Mouse (Mus musculus): Measurements from ENCODE around the gene Nfkbib.

Nfkbib gene

DNA sequence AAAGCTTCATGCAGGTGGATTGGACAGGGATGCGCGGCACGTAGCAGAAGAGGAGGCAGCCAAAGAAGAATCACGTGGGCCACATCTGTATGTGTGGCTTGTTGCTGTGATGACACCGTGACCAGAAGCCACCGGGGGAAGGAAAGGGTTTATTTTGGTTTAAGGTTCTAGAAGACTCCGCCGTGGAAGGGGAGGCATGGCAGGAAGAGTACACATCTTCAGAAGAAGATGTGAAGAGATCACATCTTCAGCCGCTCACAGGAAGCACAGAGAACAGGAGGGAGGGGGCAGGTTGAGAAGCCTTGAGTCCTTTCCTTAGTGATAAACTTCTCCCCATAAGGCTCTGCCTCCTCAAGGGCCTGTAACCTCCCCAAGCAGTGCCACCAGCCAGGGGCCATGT lies 32.7 kb upstream of the Nfkbib start:
- DNase-seq (ENCODE audit: low read depth, low spot score) = no peak

DNA sequence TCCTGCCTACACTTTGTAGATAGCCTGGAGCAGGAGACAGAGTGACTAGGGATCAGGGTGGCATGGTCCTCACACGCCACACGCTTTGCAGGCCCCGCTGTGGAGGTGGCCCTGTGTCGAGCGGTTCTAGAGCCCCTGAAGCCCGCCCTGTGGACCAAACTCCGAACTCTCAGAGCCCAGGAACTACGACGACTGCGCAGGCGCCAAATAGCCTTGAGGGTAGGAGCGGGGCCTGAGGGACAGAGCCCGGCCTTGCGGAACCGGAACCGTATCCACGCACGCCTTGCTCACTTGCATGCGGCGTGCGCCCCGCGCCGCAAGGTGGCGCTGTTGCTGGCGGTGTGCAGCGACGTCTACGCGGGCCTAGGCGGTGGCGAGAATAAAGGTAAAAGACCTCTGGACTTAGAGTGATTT lies 29.3 kb upstream of the Nfkbib start:
- peak; percentile 65 for DNase-seq (ENCODE audit: low read depth, low spot score)

DNA sequence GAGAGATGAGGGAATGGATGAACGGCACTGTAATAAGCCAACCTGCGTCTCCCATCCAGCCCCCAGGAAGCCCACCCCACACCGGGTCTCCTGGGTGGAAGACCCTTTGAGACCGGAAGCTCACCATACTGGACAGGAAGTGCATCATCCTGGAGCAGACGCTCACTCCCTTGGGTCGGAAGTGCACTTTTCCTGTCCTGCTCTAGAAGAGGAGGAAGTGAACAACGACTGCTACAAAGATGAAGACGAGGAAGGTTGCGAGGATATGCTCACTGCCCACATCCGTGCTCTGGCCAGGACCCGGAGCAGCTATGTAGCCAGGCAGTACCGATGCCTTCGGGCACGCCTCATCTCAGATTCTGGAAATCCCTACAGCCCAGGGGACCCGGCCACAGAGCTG lies 28.5 kb upstream of the Nfkbib start:
- DNase-seq (ENCODE audit: low read depth, low spot score) = no peak

DNA sequence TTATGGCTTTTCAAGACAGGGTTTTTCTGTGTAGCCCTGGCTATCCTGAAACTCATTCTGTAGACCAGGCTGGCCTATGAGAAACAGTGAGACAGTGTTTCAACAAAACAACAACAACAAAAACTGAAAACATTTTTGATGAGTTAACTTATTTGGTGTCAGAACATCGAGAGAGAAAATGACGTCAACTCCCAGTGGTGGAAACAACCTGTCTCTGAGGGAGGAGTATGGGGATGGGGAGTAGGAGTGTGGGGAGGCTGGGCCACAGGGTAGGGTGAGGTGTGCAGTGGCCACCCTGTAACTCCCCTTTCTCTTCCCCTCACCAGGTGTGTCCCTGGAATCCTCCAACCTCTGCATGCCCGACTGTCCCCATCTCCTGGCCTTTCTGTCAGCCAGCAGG lies 27.2 kb upstream of the Nfkbib start:
- no peak for DNase-seq (ENCODE audit: low read depth, low spot score)

DNA sequence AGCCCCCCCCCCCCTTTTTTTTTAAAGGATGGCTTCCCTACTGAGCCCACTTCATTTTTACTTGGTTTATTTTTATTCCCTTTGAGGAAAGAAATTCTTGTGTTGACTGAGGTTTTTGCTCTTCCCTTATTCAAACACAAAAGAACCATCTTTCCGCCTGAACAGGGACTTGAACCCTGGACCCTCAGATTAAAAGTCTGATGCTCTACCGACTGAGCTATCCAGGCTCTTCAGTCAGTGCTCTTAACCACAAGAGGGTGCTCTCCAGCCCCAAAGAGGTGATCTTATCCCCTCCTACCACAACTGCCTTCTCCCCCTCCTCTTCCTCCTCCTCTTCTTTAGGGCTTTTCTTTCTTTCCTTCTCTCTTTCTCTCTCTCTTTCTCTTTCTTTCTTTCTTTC lies 26.5 kb upstream of the Nfkbib start:
- DNase-seq (ENCODE audit: low read depth, low spot score) = no peak

DNA sequence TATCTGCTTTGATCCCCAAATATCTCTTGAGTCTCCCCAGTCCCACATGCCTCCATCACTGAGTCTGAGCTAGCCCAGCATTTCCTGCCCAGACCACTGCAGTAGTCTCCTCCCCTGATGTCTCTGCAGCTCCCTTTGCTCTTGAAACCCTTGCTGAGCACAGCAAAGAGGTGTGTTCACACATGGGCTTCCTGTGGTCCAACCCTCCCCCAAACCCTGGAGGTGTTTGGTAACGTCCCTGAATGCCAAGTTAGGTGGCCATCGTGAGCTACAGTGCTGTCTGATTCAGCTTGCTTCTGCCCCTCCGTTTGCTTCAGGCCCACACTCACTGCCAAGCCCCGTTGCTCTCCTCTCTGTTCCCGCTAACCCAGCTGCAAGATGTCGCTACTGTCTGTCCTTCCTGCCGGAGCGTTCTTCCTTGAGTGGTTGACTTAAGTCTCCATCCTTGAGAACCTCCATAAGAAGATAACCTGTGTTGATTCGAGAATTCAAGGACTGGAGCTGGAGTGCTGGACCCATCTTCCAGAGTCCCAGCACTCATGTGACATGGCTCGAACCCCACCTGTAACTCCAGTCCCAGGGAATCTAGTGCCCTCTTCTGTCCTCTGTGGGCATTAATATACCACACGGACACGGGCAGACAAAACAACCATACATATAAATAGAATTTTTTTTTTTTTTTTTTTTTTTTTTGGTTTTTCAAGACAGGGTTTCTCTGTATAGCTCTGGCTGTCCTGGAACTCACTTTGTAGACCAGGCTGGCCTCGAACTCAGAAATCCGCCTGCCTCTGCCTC lies 25.3 kb upstream of the Nfkbib start:
- no peak for DNase-seq (ENCODE audit: low read depth, low spot score)

DNA sequence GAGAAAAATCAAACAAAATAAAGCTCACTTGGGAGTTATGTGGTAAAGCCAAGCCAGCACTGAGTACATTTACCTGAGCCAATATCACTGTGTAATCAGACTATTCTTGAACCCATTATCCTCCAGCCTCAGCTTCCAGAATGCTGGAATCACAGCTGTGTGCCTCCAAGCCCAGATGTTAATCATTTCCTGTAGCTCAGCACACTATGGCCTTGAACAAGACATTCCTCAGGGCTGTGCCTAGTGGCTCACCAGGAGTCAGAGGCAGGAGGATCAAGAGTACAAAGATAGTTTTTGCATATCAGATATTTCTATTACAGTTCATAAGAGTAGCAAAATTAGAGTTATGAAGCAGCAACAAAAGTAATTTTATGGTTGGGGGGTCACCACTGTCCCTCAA lies 24.4 kb upstream of the Nfkbib start:
- DNase-seq (ENCODE audit: low read depth, low spot score) = no peak

DNA sequence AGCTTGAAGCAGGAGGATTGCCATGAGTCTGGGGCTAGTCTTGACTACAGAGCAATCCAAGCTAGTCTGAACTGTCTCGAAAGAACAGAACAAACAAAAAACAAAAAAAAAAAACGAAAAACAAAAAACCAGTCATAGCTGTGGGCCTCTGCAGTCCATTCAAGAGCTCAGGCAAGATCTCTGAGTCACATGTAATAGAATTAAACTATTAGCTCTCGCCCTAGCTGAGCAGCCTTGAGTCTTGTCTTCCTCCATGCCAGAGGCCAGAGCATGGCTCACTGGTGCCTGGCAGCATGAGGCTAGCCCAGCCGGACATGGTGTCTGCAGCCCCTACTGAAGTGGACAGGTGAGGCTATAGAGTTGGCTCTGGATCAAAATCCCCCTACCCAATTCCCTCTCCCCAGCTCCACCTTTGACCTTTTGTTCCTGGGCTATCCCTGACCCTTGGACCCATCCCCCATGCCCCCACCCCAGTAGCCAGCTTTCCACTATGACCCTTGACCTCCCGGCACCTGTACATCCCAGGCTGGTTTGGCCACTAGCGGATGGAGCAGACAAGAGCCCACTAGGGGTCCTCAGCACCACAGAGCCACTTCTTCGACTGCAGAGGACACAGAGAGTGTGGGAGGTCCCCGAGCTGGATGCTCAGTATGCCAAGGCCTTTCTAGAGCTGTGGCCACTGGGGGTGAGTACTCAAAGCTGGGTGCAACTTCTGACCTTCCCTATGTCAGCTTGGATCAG lies 22.9 kb upstream of the Nfkbib start:
- DNase-seq (ENCODE audit: low read depth, low spot score) = no peak

DNA sequence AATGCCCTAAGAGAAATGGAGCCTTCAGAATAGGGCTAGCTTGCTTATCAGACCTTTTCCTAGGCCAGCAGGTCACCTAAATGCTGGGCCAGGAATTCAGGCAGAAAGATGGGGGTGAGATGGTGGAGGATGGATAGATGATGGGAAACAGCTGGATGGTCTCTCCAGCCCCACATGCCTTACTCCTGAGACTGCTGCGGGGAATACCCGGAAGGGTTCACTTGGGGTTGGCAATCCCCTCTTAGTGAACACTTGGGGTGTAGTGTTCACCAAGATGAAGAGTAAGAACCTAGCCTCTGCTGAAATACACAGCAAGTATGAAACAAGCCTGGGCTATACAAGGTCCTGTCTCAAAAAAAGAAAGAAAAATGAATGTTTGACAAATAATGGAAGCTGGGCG lies 21.9 kb upstream of the Nfkbib start:
- no peak for DNase-seq (ENCODE audit: low read depth, low spot score)

DNA sequence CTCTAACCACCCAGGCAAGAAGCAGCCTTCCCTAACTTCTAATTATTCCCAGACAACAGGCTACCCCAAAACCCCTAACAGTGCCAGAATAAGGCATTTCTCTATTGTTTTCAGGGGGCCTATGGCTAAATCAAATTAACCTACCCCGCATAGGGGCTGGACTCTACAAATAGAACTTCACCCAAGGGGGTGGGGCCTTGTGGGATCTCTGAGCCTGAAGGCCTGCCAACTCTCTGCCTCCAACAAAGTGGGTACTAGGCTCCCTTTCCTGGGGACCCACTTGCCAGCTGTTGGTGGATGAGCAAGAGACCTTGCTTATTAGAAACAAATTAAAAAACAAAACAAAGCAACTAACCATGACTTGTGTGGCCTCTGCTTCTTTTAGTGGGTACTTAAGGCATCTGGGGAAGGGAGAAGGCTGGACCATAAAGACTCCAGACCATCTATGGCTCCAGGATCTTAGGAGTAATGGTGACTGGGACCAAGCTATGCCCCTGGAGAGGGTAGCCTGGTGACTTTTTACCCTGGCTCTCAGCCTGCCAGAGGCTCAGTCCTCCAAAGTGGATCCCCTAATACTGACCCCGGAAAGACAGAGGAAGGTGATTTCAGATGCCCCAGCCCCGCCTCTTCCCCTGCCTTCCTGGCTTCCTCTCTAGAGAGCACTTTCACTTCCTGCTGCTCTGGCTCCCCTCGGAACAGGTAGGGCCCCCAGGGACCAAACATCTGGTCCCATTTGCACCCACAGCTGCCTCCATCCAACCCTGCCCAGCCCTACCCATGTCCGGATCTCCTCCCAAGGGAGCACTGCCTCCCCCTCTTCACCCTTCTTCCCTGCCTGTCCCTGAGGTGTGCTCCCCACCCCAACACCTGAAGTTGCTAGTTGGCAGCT lies 21.2 kb upstream of the Nfkbib start, which contains the start of gene Rinl:
Gene Rinl (plus strand): TSS at position 663 of the 889 bp plus-strand sequence.
- no peak for DNase-seq (ENCODE audit: low read depth, low spot score)

DNA sequence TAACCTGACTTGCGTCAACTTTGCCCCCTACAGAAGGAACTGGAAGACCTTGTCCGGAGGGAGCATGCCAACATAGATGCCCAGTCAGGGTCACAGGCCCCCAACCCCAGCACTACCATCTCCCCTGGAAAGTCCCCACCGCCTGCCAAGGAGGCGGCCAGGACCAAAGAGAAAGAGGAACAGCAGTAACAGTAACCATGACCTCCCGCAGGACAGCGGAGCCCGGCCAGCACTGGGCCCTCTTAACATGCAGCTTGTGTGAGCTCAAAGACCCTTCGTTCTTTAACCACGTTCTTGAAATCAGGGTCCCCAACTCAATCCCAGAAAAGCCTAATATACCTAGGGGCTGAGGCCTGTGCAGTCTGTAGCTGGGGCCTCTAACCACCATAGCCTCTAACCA lies 20.6 kb upstream of the Nfkbib start:
- no peak for DNase-seq (ENCODE audit: low read depth, low spot score)

DNA sequence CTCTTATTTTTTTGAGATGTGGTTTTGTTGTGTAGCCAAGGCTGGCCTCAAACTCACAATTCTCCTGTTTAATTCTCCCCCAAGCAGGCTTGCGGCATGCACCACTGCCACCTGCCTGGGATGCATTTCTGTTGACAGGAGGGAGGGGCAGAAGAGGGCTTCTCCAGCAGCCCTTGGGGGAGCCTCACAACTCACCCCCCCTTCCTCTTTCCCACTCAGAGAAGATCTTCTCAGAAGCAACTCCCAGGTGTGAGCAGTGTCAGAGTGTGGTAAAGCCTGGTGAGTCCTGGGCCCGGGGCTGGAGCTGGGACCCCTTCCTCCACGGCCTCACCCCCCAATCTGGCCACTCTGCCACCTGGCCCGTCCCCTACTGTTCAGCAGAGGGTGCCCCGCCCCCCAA lies 17.8 kb upstream of the Nfkbib start:
- DNase-seq (ENCODE audit: low read depth, low spot score) = no peak

DNA sequence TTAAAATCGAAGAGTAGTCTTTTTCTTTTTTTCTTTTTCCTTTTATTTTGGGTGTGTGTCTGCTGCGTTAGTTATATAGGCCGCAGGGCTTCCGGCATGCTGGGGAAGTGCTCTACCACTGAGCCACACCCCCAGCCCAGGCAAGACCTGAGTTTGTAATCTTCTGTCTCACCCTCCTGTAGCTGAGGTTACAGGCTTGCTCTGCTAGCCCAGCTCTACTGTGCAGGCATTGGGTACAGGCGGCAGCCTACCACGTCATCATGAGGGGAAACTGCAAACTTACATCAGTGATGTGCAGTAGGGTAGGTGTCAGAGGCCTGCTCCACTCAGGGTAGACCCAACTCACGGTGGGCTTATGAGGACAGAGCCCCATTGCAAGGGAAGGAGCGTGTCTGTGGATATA lies 13.9 kb upstream of the Nfkbib start:
- DNase-seq (ENCODE audit: low read depth, low spot score) = no peak

DNA sequence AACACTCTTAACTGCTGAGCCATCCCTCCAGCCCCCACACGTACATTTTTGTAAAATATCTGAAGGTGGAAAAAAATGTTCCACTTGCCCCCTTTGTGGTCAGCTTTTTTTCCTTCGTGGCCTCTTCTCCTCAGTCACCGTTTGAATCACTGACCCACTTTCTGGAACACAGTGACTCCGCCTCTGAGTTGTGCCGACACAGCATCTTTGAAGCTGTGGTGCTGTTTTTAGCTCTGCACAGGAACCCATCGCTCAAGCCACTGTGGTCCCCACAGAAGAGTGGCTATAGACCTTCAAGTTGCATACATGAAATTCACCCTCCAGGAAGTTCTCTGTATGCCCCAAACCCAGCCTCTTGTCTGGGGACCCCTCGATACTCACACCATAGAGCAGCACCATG lies 13.5 kb upstream of the Nfkbib start:
- DNase-seq (ENCODE audit: low read depth, low spot score) = no peak

DNA sequence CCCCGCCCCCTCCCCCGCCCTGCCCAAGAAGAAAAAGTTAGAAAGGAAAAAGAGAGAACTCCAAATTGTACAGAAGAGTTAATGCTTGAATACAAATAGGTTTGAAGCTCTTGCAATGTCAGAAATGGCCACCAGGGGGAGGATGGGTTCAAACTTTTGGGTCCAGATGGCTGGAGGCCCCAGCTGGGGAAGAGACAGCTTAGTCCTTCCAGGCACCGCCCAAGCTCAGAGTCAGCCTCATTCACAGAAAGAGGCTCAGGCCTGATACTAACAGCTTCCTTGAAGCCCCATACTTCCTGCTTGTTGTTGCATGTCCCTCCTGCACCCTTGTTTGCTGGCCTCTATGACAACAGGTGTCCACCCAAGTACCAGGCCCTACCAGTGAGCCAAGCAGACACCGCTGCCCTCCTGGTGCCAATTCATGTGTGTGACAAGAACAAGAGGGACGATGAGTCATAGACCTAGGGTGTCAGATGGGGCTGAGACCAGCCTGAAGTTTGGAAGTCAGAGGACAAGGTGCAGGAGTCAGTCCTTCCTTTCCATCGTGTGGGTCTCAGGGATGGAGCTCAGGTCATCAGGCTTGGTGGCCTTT lies 12.9 kb upstream of the Nfkbib start:
- DNase-seq (ENCODE audit: low read depth, low spot score) = peak; percentile 75

DNA sequence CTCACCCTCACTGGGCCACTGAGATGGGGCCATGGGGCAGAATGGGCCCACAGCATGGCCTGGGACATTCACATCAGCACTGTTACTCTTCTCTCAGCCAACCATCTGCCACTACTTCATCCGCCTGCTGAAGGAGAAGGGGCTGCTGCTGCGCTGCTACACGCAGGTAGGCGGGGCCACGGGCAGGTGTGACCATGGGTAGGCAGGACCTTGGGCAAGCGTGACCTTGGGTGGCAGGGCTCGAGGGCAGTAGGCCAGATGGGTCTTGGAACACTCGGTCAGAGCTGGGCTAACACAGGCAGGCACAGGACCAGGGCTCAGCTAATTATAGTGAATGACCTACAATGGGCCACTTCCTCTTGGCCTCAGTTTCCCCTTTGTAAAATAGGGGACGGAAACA lies 11.5 kb upstream of the Nfkbib start:
- DNase-seq (ENCODE audit: low read depth, low spot score) = no peak

DNA sequence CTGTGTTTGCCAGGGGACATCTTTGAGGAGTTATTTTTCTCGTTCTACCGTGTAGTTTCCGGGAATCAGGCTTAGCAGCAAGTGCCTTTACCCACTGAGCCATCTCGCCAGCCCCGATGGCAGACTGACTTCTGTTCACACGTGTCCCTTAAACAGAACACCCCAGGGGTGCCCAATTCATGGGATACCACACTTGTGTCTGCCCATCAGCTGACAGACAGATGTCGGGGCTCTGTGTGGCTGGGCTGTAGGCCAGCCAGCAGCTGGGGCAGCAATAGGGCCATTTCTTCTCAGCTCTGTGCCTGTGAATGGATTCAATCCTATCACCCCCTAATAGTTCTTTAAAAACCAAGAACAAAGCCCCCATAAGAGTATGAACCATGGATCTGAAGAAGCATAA lies 7.8 kb upstream of the Nfkbib start:
- DNase-seq (ENCODE audit: low read depth, low spot score) = no peak

DNA sequence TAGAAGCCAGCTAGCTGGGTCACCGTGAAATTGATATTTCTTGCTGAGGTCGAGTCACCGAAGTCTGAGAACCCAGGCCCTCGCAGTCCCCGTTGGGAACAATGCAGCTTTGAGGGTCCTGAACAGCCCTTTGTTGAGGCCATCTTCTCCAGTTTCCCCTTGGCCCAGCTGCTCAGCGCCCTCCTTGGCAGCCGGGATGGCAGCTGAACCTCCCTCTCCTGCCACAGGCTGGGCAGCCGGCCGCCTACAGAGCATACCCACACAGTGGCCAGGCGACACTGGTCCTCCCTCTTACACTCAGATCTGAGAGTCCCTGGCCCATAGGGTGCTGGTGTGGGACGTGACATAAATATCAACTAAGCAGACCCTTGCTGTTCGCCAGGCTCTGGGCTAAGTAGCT lies 6.9 kb upstream of the Nfkbib start:
- DNase-seq (ENCODE audit: low read depth, low spot score) = no peak

DNA sequence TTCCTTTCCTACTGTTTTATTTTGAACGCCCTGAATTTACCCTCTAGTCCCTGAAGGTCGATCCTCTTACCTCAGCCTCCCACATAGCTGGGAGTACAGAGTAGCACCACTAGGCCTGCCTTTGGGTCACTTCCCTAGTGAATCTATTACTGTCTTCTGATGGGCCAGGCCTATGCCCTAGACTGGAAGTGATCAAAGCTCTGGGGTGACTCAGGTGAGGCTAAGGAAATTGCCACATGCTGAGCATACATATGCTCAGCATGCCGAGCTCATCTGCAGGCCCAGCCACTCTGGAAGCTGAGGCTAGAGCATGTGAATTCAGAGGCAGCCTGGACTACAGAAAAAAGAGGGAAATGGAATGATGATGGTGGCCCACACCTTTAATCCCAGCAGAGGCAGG lies 5.9 kb upstream of the Nfkbib start:
- no peak for DNase-seq (ENCODE audit: low read depth, low spot score)

DNA sequence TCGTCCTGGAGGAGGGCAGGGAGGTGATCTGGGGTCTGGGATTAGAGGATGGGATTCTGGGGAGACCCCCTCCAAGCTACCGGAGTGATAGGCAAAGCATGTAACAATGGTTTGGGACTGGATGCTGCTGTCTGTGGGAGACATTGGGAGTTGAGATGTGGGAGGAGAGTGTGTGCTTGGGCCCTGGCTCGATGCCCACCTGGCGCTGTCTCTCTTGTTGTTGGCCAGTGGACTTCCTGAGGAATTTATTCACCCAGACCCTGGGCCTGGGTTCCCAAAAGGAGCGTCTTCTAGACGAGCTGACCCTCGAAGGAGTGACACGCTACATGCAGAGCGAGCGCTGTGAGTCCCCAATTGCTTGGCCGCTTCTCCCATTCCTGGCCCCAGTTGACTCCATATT lies 4.6 kb upstream of the Nfkbib start:
- DNase-seq (ENCODE audit: low read depth, low spot score) = no peak

DNA sequence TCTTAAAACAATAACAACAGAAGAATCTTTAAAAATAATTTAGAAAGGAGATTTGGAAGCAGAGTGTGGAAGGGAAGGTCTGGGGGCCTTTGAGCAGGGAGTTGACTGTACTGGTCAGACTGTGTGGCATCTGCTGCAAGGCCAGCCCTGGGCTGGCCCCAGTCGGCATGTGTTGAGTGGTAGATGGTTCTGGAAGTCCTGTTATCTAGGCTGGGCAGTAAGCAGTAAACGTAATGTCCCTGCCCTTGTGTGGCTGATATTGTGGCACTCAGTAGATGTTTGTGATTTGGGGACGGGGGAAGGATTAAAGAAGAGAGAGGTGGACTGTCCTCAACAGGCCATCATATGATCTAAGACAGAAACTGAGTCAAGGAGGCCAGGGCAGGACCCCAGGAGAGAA lies 3.0 kb upstream of the Nfkbib start:
- no peak for DNase-seq (ENCODE audit: low read depth, low spot score)

DNA sequence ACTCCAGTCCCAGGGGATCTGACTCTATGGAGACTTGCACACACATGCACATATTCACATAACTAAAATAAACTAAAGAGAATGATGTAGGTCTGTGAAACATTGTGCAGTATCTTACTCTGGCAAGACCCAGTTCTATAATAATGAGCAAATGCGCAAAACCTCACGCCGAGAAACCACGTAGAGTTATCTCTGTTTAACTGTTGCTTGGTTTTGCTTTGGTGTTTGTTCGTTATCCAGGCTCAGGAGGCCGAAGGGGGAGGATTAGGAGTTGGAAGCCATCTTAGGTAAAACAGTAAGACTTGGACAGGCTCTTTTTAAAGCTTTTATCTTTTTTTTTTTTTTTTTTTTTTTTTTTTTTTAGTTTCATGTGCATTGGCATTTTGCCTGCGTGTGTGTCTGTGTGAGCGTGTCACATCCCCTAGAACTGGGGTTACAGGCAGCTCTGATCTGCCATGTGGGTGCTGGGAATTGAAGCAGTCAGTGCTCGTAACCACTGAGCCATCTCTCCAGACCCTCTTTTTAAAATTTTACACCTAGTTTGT lies 2.2 kb upstream of the Nfkbib start:
- DNase-seq (ENCODE audit: low read depth, low spot score) = no peak

Measured in embryo, embryonic 11.5 days (tissue).